Mouse (Mus musculus): Measurements from ENCODE around the gene Unc5c. TPM values are rescaled to one million over a fixed set of nuclear protein-coding genes. Genes with fewer than 3 reads are reported as not detected.

The Unc5c gene
- polyA plus RNA-seq, 1 experiment, result not detected

- TF ChIP-seq POLR2A (IDR thresholded peaks at IDR 0.05; ENCODE audit: borderline replicate concordance, low read depth, low read length) (no peak), CTCF (IDR thresholded peaks at IDR 0.05; ENCODE audit: low read depth, low read length) (no peak)
- no peak overlapping the region for H3K27ac ChIP-seq (ENCODE audit: insufficient read depth, low read depth, low read length)
These were observed 11.7 kb downstream of the Unc5c start for GRCm38 (mm10) chr3:141476670-141477069.

GRCm38 (mm10) chr3:141482465-141482864 lies 17.4 kb downstream of the Unc5c start:
- Histone ChIP-seq H3K4me3 (ENCODE audit: insufficient read depth, low read length) (no peak overlapping the region), H3K4me1 (ENCODE audit: control insufficient read depth, insufficient read depth, low read length) (no peaks in the 10 kb centered on the region), H3K27ac (ENCODE audit: insufficient read depth, low read depth, low read length) (no peak overlapping the region)
- TF ChIP-seq CTCF (IDR thresholded peaks at IDR 0.05; ENCODE audit: low read depth, low read length), result no peak
- TF ChIP-seq POLR2A (IDR thresholded peaks at IDR 0.05; ENCODE audit: borderline replicate concordance, low read depth, low read length), result no peak

More at GRCm38 (mm10) chr3:141476670-141477069, 11.7 kb downstream of the Unc5c start:
- Histone ChIP-seq H3K4me3 (ENCODE audit: insufficient read depth, low read length) (no peak overlapping the region), H3K4me1 (ENCODE audit: control insufficient read depth, insufficient read depth, low read length) (no peaks in the 10 kb centered on the region)

GRCm38 (mm10) chr3:141483665-141484431 lies 18.8 kb downstream of the Unc5c start:
- Histone ChIP-seq H3K4me1 (ENCODE audit: control insufficient read depth, insufficient read depth, low read length) (no peaks in the 10 kb centered on the region), H3K4me3 (ENCODE audit: insufficient read depth, low read length) (no peak overlapping the region), H3K27ac (ENCODE audit: insufficient read depth, low read depth, low read length) (no peak overlapping the region)
- no peak for TF ChIP-seq POLR2A (IDR thresholded peaks at IDR 0.05; ENCODE audit: borderline replicate concordance, low read depth, low read length)
- TF ChIP-seq CTCF (IDR thresholded peaks at IDR 0.05; ENCODE audit: low read depth, low read length), result no peak

GRCm38 (mm10) chr3:141485218-141485617 lies 20.2 kb downstream of the Unc5c start:
- Histone ChIP-seq H3K4me3 (ENCODE audit: insufficient read depth, low read length) (no peak overlapping the region), H3K4me1 (ENCODE audit: control insufficient read depth, insufficient read depth, low read length) (no peaks in the 10 kb centered on the region), H3K27ac (ENCODE audit: insufficient read depth, low read depth, low read length) (no peak overlapping the region)
- TF ChIP-seq CTCF (IDR thresholded peaks at IDR 0.05; ENCODE audit: low read depth, low read length) (no peak), POLR2A (IDR thresholded peaks at IDR 0.05; ENCODE audit: borderline replicate concordance, low read depth, low read length) (no peak)

- TF ChIP-seq CTCF (IDR thresholded peaks at IDR 0.05; ENCODE audit: low read depth, low read length) (no peak), POLR2A (IDR thresholded peaks at IDR 0.05; ENCODE audit: borderline replicate concordance, low read depth, low read length) (no peak)
- H3K27ac ChIP-seq (ENCODE audit: insufficient read depth, low read depth, low read length), result no peak overlapping the region
- no peak overlapping the region for H3K4me3 ChIP-seq (ENCODE audit: insufficient read depth, low read length)
- H3K4me1 ChIP-seq (ENCODE audit: control insufficient read depth, insufficient read depth, low read length), result no peaks in the 10 kb centered on the region
These were observed 25.6 kb downstream of the Unc5c start for GRCm38 (mm10) chr3:141490647-141491046.

- Histone ChIP-seq H3K4me3 (ENCODE audit: insufficient read depth, low read length) (no peak overlapping the region), H3K4me1 (ENCODE audit: control insufficient read depth, insufficient read depth, low read length) (no peaks in the 10 kb centered on the region), H3K27ac (ENCODE audit: insufficient read depth, low read depth, low read length) (no peak overlapping the region)
- TF ChIP-seq CTCF (IDR thresholded peaks at IDR 0.05; ENCODE audit: low read depth, low read length) (no peak), POLR2A (IDR thresholded peaks at IDR 0.05; ENCODE audit: borderline replicate concordance, low read depth, low read length) (no peak)
These were observed 26.4 kb downstream of the Unc5c start for GRCm38 (mm10) chr3:141491272-141491950.

GRCm38 (mm10) chr3:141491951-141492310 lies 26.9 kb downstream of the Unc5c start:
- H3K27ac ChIP-seq (ENCODE audit: insufficient read depth, low read depth, low read length), result no peak overlapping the region
- TF ChIP-seq POLR2A (IDR thresholded peaks at IDR 0.05; ENCODE audit: borderline replicate concordance, low read depth, low read length), result no peak
- TF ChIP-seq CTCF (IDR thresholded peaks at IDR 0.05; ENCODE audit: low read depth, low read length), result no peak
- H3K4me3 ChIP-seq (ENCODE audit: insufficient read depth, low read length), result no peak overlapping the region
- H3K4me1 ChIP-seq (ENCODE audit: control insufficient read depth, insufficient read depth, low read length), result no peaks in the 10 kb centered on the region

- no peak overlapping the region for H3K27ac ChIP-seq (ENCODE audit: insufficient read depth, low read depth, low read length)
- TF ChIP-seq CTCF (IDR thresholded peaks at IDR 0.05; ENCODE audit: low read depth, low read length) (no peak), POLR2A (IDR thresholded peaks at IDR 0.05; ENCODE audit: borderline replicate concordance, low read depth, low read length) (no peak)
- no peak overlapping the region for H3K4me3 ChIP-seq (ENCODE audit: insufficient read depth, low read length)
- H3K4me1 ChIP-seq (ENCODE audit: control insufficient read depth, insufficient read depth, low read length), result no peaks in the 10 kb centered on the region
These were observed 28.0 kb downstream of the Unc5c start for GRCm38 (mm10) chr3:141493000-141493399.

GRCm38 (mm10) chr3:141498348-141499056 lies 33.5 kb downstream of the Unc5c start:
- no peak overlapping the region for H3K4me3 ChIP-seq (ENCODE audit: insufficient read depth, low read length)
- no peak for TF ChIP-seq POLR2A (IDR thresholded peaks at IDR 0.05; ENCODE audit: borderline replicate concordance, low read depth, low read length)
- TF ChIP-seq CTCF (IDR thresholded peaks at IDR 0.05; ENCODE audit: low read depth, low read length), result no peak
- H3K4me1 ChIP-seq (ENCODE audit: control insufficient read depth, insufficient read depth, low read length), result no peaks in the 10 kb centered on the region
- H3K27ac ChIP-seq (ENCODE audit: insufficient read depth, low read depth, low read length), result no peak overlapping the region

Measured in bone marrow macrophage, adult 2 months (primary cell).